Mouse (Mus musculus): Measurements from ENCODE around the gene Map4k1. TPM values are rescaled to one million over a fixed set of nuclear protein-coding genes. Genes with fewer than 3 reads are reported as not detected.

The Map4k1 gene
- total and polyA plus RNA-seq, 3 experiments: 0.91 to 3.4 (median 1.1) TPM

- intact Hi-C loops (cut with DNase I): no loop called here
- no peak overlapping the region for H3K27ac ChIP-seq
- 4% methylated on average over 87 of the region's 88 CpGs for WGBS
- no peaks in the 10 kb centered on the region for H3K79me2 ChIP-seq (replicated peaks; ENCODE audit: control insufficient read depth, insufficient read depth, low read length)
- no peak overlapping the region for H3K9ac ChIP-seq (ENCODE audit: low read depth, low read length)
- no peaks in the 10 kb centered on the region for H3K4me1 ChIP-seq (ENCODE audit: control insufficient read depth, insufficient read depth, low read length)
- H3K36me3 ChIP-seq (ENCODE audit: control insufficient read depth, insufficient read depth, low read length): no peaks in the 10 kb centered on the region
- DNase-seq: no peak
- no peak overlapping the region for H3K4me3 ChIP-seq
- peaks cover 13% of the 10 kb centered on the region for H3K27me3 ChIP-seq (ENCODE audit: control insufficient read depth, insufficient read depth, low read length)
- TF ChIP-seq CTCF (IDR thresholded peaks at IDR 0.05) (no peak), EP300 (IDR thresholded peaks at IDR 0.05; ENCODE audit: insufficient read depth, low read depth, low read length) (no peak), POLR2A (IDR thresholded peaks at IDR 0.05; ENCODE audit: insufficient read depth, low read depth, low read length) (no peak)
These were observed 37.8 kb downstream of the Map4k1 start for GRCm38 (mm10) chr7:29019447-29020220.

- no peaks in the 10 kb centered on the region for H3K79me2 ChIP-seq (replicated peaks; ENCODE audit: control insufficient read depth, insufficient read depth, low read length)
- H3K4me3 ChIP-seq: no peak overlapping the region
- WGBS: 87% methylated on average over 8 of the region's 8 CpGs
- no peak overlapping the region for H3K27ac ChIP-seq
- no peaks in the 10 kb centered on the region for H3K4me1 ChIP-seq (ENCODE audit: control insufficient read depth, insufficient read depth, low read length)
- no peak overlapping the region for H3K9ac ChIP-seq (ENCODE audit: low read depth, low read length)
- intact Hi-C loops (cut with DNase I): no loop called here
- TF ChIP-seq EP300 (IDR thresholded peaks at IDR 0.05; ENCODE audit: insufficient read depth, low read depth, low read length) (no peak), CTCF (IDR thresholded peaks at IDR 0.05) (no peak), POLR2A (IDR thresholded peaks at IDR 0.05; ENCODE audit: insufficient read depth, low read depth, low read length) (no peak)
- peaks cover 13% of the 10 kb centered on the region for H3K27me3 ChIP-seq (ENCODE audit: control insufficient read depth, insufficient read depth, low read length)
- no peaks in the 10 kb centered on the region for H3K36me3 ChIP-seq (ENCODE audit: control insufficient read depth, insufficient read depth, low read length)
- DNase-seq: no peak
These were observed 40.6 kb downstream of the Map4k1 start for GRCm38 (mm10) chr7:29022479-29022878.

- intact Hi-C loops (cut with DNase I): no loop called here
- Histone ChIP-seq H3K9ac (ENCODE audit: low read depth, low read length) (no peak overlapping the region), H3K27ac (no peak overlapping the region), H3K27me3 (ENCODE audit: control insufficient read depth, insufficient read depth, low read length) (peaks cover 10% of the 10 kb centered on the region), H3K4me1 (ENCODE audit: control insufficient read depth, insufficient read depth, low read length) (no peaks in the 10 kb centered on the region), H3K79me2 (replicated peaks; ENCODE audit: control insufficient read depth, insufficient read depth, low read length) (no peaks in the 10 kb centered on the region), H3K36me3 (ENCODE audit: control insufficient read depth, insufficient read depth, low read length) (no peaks in the 10 kb centered on the region), H3K4me3 (no peak overlapping the region)
- TF ChIP-seq EP300 (IDR thresholded peaks at IDR 0.05; ENCODE audit: insufficient read depth, low read depth, low read length) (no peak), POLR2A (IDR thresholded peaks at IDR 0.05; ENCODE audit: insufficient read depth, low read depth, low read length) (no peak), CTCF (IDR thresholded peaks at IDR 0.05) (no peak)
- WGBS: 85% methylated on average over 8 of the region's 8 CpGs
- no peak for DNase-seq
These were observed 41.7 kb downstream of the Map4k1 start for GRCm38 (mm10) chr7:29023514-29023913.

- intact Hi-C loops (cut with DNase I): no loop called here
These were observed 43.7 kb downstream of the Map4k1 start for GRCm38 (mm10) chr7:29025566-29025965.

GRCm38 (mm10) chr7:29026195-29026594, 44.3 kb downstream of the Map4k1 start:
- Histone ChIP-seq H3K36me3 (ENCODE audit: control insufficient read depth, insufficient read depth, low read length) (no peaks in the 10 kb centered on the region), H3K4me3 (no peak overlapping the region), H3K27me3 (ENCODE audit: control insufficient read depth, insufficient read depth, low read length) (no peaks in the 10 kb centered on the region), H3K9ac (ENCODE audit: low read depth, low read length) (no peak overlapping the region), H3K4me1 (ENCODE audit: control insufficient read depth, insufficient read depth, low read length) (no peaks in the 10 kb centered on the region), H3K27ac (no peak overlapping the region), H3K79me2 (replicated peaks; ENCODE audit: control insufficient read depth, insufficient read depth, low read length) (no peaks in the 10 kb centered on the region)
- 78% methylated on average over 5 of the region's 5 CpGs for WGBS
- intact Hi-C loops (cut with DNase I): no loop called here
- DNase-seq: no peak
- no peak for TF ChIP-seq CTCF (IDR thresholded peaks at IDR 0.05)
- TF ChIP-seq EP300 (IDR thresholded peaks at IDR 0.05; ENCODE audit: insufficient read depth, low read depth, low read length): no peak
- no peak for TF ChIP-seq POLR2A (IDR thresholded peaks at IDR 0.05; ENCODE audit: insufficient read depth, low read depth, low read length)

More at GRCm38 (mm10) chr7:29025566-29025965, 43.7 kb downstream of the Map4k1 start:
- TF ChIP-seq CTCF (IDR thresholded peaks at IDR 0.05): no peak
- no peak for TF ChIP-seq EP300 (IDR thresholded peaks at IDR 0.05; ENCODE audit: insufficient read depth, low read depth, low read length)
- TF ChIP-seq POLR2A (IDR thresholded peaks at IDR 0.05; ENCODE audit: insufficient read depth, low read depth, low read length): no peak
- DNase-seq: no peak
- H3K27ac ChIP-seq: no peak overlapping the region
- no peaks in the 10 kb centered on the region for H3K36me3 ChIP-seq (ENCODE audit: control insufficient read depth, insufficient read depth, low read length)
- no peak overlapping the region for H3K9ac ChIP-seq (ENCODE audit: low read depth, low read length)
- WGBS: 83% methylated on average over 7 of the region's 7 CpGs
- no peaks in the 10 kb centered on the region for H3K27me3 ChIP-seq (ENCODE audit: control insufficient read depth, insufficient read depth, low read length)
- no peaks in the 10 kb centered on the region for H3K4me1 ChIP-seq (ENCODE audit: control insufficient read depth, insufficient read depth, low read length)
- no peak overlapping the region for H3K4me3 ChIP-seq
- no peaks in the 10 kb centered on the region for H3K79me2 ChIP-seq (replicated peaks; ENCODE audit: control insufficient read depth, insufficient read depth, low read length)

- TF ChIP-seq POLR2A (IDR thresholded peaks at IDR 0.05; ENCODE audit: insufficient read depth, low read depth, low read length) (no peak), EP300 (IDR thresholded peaks at IDR 0.05; ENCODE audit: insufficient read depth, low read depth, low read length) (no peak), CTCF (IDR thresholded peaks at IDR 0.05) (no peak)
These were observed 45.0 kb downstream of the Map4k1 start for GRCm38 (mm10) chr7:29026811-29027210.

More at GRCm38 (mm10) chr7:29026811-29027210, 45.0 kb downstream of the Map4k1 start:
- intact Hi-C loops (cut with DNase I): no loop called here
- Histone ChIP-seq H3K36me3 (ENCODE audit: control insufficient read depth, insufficient read depth, low read length) (no peaks in the 10 kb centered on the region), H3K27me3 (ENCODE audit: control insufficient read depth, insufficient read depth, low read length) (no peaks in the 10 kb centered on the region), H3K79me2 (replicated peaks; ENCODE audit: control insufficient read depth, insufficient read depth, low read length) (no peaks in the 10 kb centered on the region), H3K4me3 (no peak overlapping the region), H3K27ac (no peak overlapping the region), H3K9ac (ENCODE audit: low read depth, low read length) (no peak overlapping the region), H3K4me1 (ENCODE audit: control insufficient read depth, insufficient read depth, low read length) (no peaks in the 10 kb centered on the region)
- WGBS: 81% methylated on average over 4 of the region's 4 CpGs
- DNase-seq: no peak

All from heart, adult 2 months (tissue).